14 mouse cellular contexts compared by ENCODE assay signal in genomic region chr5:132258882-132259281, GRCm38 (mm10).
"Had no signal": no experiment of that assay in that cellular context is flagged by ENCODE, and none has a peak within 500 bp of the region (broad histone marks: within the 10 kb centered on the region; RNA-seq: fewer than 3 reads in every experiment).

No protein-coding gene starts in this region.

- DNase-seq: lung, adult 18-20 months; lung, embryonic 14.5 days; lung, postnatal 10 days; lung, postnatal 4 days; midbrain, embryonic 14.5 days; retina, postnatal 1 day; right cerebral cortex, adult 18-20 months; right cerebral cortex, postnatal 25 days; right cerebral cortex, postnatal 4 days; spleen, adult 18-20 months; thymus, adult 18-20 months; thymus, postnatal 14 days; thymus, postnatal 36 days had no signal

- ATAC-seq: midbrain, embryonic 16.5 days had no signal
